Mouse (Mus musculus) erythroid progenitor cell, adult 5-6 weeks (primary cell): Measurements from ENCODE around the gene Btbd35f12. TPM values are rescaled to one million over a fixed set of nuclear protein-coding genes. Genes with fewer than 3 reads are reported as not detected.
"Not testable (repeated sequence)": the region's sequence is repeated elsewhere in the genome, so short reads cannot be mapped to it uniquely, and the experiment has no call there.

Experiments
- ATAC-seq: replicated peaks from 2 replicates; pipeline ENCODE4 v1.8.0; 2016; ENCODE audit warnings: moderate number of reproducible peaks, mild to moderate bottlenecking, moderate TSS enrichment, inconsistent platforms; ENCODE audit not compliant: poor library complexity, low FRiP score, severe bottlenecking
- total RNA-seq, 2 experiments: library from RNA; stranded (forward) in 1 of 2; stranded (reverse) in 1 of 2; fragments of 150-400 nt in 1 of 2; fragments of 186-747, 209-891 nt in 1 of 2; gene quantifications; 2 replicates each; pipeline versions ENCODE4 v1.2.3 to v1.2.4; 2015 to 2017; ENCODE audit warnings: low replicate concordance in 2 of 2

Gene Btbd35f12
- total RNA-seq (2015; ENCODE audit: low replicate concordance): not detected in 2 replicates
- total RNA-seq (2017; ENCODE audit: low replicate concordance): not detected in 2 replicates

GRCm38 (mm10) chrX:33313079-33313478 lies at the start of gene Btbd35f12:
Gene Btbd35f12 (plus strand): TSS chrX:33313379.
- not testable (repeated sequence) for ATAC-seq

GRCm38 (mm10) chrX:33353254-33353653 lies 40.1 kb downstream of the Btbd35f12 start:
- not testable (repeated sequence) for ATAC-seq

Other genes starting within 250 kb of the Btbd35f12 start
- gene Spin2-ps6, start 78.5 kb upstream of the Btbd35f12 start, total RNA-seq (2015; ENCODE audit: low replicate concordance): not detected in 2 replicates
- gene Spin2-ps6, start 78.5 kb upstream of the Btbd35f12 start, total RNA-seq (2017; ENCODE audit: low replicate concordance): not detected in 2 replicates